Mouse (Mus musculus) cerebellum, adult 11 months (tissue): Measurements from ENCODE around the gene Unc13d.
"Not testable (repeated sequence)": the region's sequence is repeated elsewhere in the genome, so short reads cannot be mapped to it uniquely, and the experiment has no call there.

Experiments
- DNase-seq: peaks from one replicate; pipeline ENCODE4 v3.0.0; 2022

Unc13d gene

GRCm38 (mm10) chr11:116042372-116043138 lies 35.2 kb downstream of the Unc13d start:
- no peak for DNase-seq

- no peak for DNase-seq
Measured at GRCm38 (mm10) chr11:116041833-116042232, 35.9 kb downstream of the Unc13d start.

GRCm38 (mm10) chr11:116040593-116040992 lies 37.2 kb downstream of the Unc13d start:
- no peak for DNase-seq

- DNase-seq = no peak
Measured at GRCm38 (mm10) chr11:116037826-116038225, 39.9 kb downstream of the Unc13d start.

- no peak for DNase-seq
Measured at GRCm38 (mm10) chr11:116036671-116037070, 41.1 kb downstream of the Unc13d start.

- no peak for DNase-seq
Measured at GRCm38 (mm10) chr11:116034584-116034983, 43.2 kb downstream of the Unc13d start.

- DNase-seq = no peak
Measured at GRCm38 (mm10) chr11:116030898-116031845, 46.6 kb downstream of the Unc13d start.

- DNase-seq = peak; percentile 99
Measured at GRCm38 (mm10) chr11:116030088-116030897, 47.5 kb downstream of the Unc13d start, which contains the start of gene Unk. Gene Unk, plus strand, starts transcription at chr11:116030322.

- DNase-seq = no peak
Measured at GRCm38 (mm10) chr11:116029086-116029865, 48.5 kb downstream of the Unc13d start.

GRCm38 (mm10) chr11:116028177-116028865 lies 49.4 kb downstream of the Unc13d start:
- DNase-seq = no peak

GRCm38 (mm10) chr11:116027756-116028155 lies 50.0 kb downstream of the Unc13d start, which contains the start of gene H3f3b:
Gene H3f3b, minus strand, starts transcription at chr11:116027962.
- no peak for DNase-seq

- DNase-seq = no peak
Measured at GRCm38 (mm10) chr11:116025056-116025845, 52.5 kb downstream of the Unc13d start.

- peak; percentile 96 for DNase-seq
Measured at GRCm38 (mm10) chr11:116024356-116024808, 53.4 kb downstream of the Unc13d start.

- DNase-seq = peak; percentile 86
Measured at GRCm38 (mm10) chr11:116023771-116024355, 53.9 kb downstream of the Unc13d start.

- not testable (repeated sequence) for DNase-seq
Measured at GRCm38 (mm10) chr11:116023074-116023770, 54.5 kb downstream of the Unc13d start.

GRCm38 (mm10) chr11:116022256-116022780 lies 55.4 kb downstream of the Unc13d start:
- no peak for DNase-seq

- no peak for DNase-seq
Measured at GRCm38 (mm10) chr11:116021328-116022220, 56.2 kb downstream of the Unc13d start.

GRCm38 (mm10) chr11:116020519-116020922 lies 57.2 kb downstream of the Unc13d start:
- no peak for DNase-seq
